Mouse (Mus musculus) kidney, embryonic 16.5 days (tissue): Measurements from ENCODE around the gene Schip1. TPM values are rescaled to one million over a fixed set of nuclear protein-coding genes. Genes with fewer than 3 reads are reported as not detected.

Source experiments
- ATAC-seq: fragments of 200-750 bp; cut with Nextera tagmentation; 2 replicates; pipeline ENCODE4 v1.8.0; 2017; ENCODE audit warnings: moderate TSS enrichment; ENCODE audit not compliant: low FRiP score, low TSS enrichment
- H3K27ac ChIP-seq: fragments of 300-500 bp; sonication (generic); 2 replicates; pipeline ENCODE4 v1.5.1; 2014; ENCODE audit warnings: low read length
- H3K27me3 ChIP-seq: fragments of 300-500 bp; sonication (generic); 2 replicates; pipeline ENCODE4 v1.6.1; 2014; ENCODE audit warnings: low read length, control low read depth, mixed read lengths; ENCODE audit not compliant: insufficient read depth
- H3K36me3 ChIP-seq: fragments of 300-500 bp; sonication (generic); 2 replicates; pipeline ENCODE4 v1.6.1; 2014; ENCODE audit warnings: low read length, control low read depth, mixed read lengths; ENCODE audit not compliant: insufficient read depth
- H3K4me1 ChIP-seq: fragments of 300-500 bp; sonication (generic); 2 replicates; pipeline ENCODE4 v1.6.1; 2014; ENCODE audit warnings: low read length, control low read depth, mixed read lengths; ENCODE audit not compliant: insufficient read depth
- H3K4me2 ChIP-seq: fragments of 300-500 bp; sonication (generic); replicated peaks from 2 replicates; pipeline ENCODE4 v1.6.1; 2014; ENCODE audit warnings: low read depth, low read length
- H3K4me3 ChIP-seq: fragments of 300-500 bp; sonication (generic); 2 replicates; pipeline ENCODE4 v1.5.1; 2014; ENCODE audit warnings: mild to moderate bottlenecking, low read length
- H3K9ac ChIP-seq: fragments of 300-500 bp; sonication (generic); replicated peaks from 2 replicates; pipeline ENCODE4 v1.6.1; 2014; ENCODE audit warnings: low read length
- H3K9me3 ChIP-seq: fragments of 300-500 bp; sonication (generic); 2 replicates; pipeline ENCODE4 v1.6.1; 2016; ENCODE audit warnings: low read length, control low read depth
- WGBS: fragments of 180-500 bp; shearing (Covaris S2); extraction: QIAGEN DNeasy Blood & Tissue Kit; methylation state at CpG from one replicate; pipeline ENCODE4 v1.1.7; 2014; 5-methylcytosine and 5-hydroxymethylcytosine counted together
- polyA plus RNA-seq: library from polyadenylated mRNA; unstranded; fragments of >200 nt; fragmentation: Nextera tagmentation; extraction: Ambion mirVana; gene quantifications from 2 replicates; pipeline ENCODE4 v1.2.1, GENCODE M21; 2015

Schip1 gene
- polyA plus RNA-seq, 1 experiment from 2014 or later = 48.9 TPM

- Histone ChIP-seq H3K36me3 (no peaks in the 10 kb centered on the region), H3K4me2 (no peak overlapping the region), H3K27me3 (no peaks in the 10 kb centered on the region), H3K9ac (no peak overlapping the region), H3K9me3 (no peaks in the 10 kb centered on the region), H3K27ac (no peak overlapping the region), H3K4me1 (peaks cover 6% of the 10 kb centered on the region; the same call in 1 of the 2 replicates), H3K4me3 (no peak overlapping the region)
- no peak for ATAC-seq
- WGBS = 61% methylated on average over 10 of the region's 10 CpGs
These were observed 539.9 kb downstream of the Schip1 start for GRCm38 (mm10) chr3:68604467-68604866.

- ATAC-seq = no peak
- Histone ChIP-seq H3K4me2 (no peak overlapping the region), H3K4me3 (no peak overlapping the region), H3K9ac (no peak overlapping the region), H3K4me1 (peaks cover 6% of the 10 kb centered on the region), H3K36me3 (no peaks in the 10 kb centered on the region), H3K27me3 (no peaks in the 10 kb centered on the region), H3K9me3 (no peaks in the 10 kb centered on the region), H3K27ac (no peak overlapping the region)
- WGBS = 85% methylated on average over 10 of the region's 10 CpGs
These were observed 540.4 kb downstream of the Schip1 start for GRCm38 (mm10) chr3:68604962-68605361.

GRCm38 (mm10) chr3:68605942-68606603 is 541.5 kb downstream of the Schip1 start:
- Histone ChIP-seq H3K9me3 (no peaks in the 10 kb centered on the region), H3K4me3 (no peak overlapping the region), H3K27me3 (no peaks in the 10 kb centered on the region), H3K9ac (no peak overlapping the region), H3K4me2 (no peak overlapping the region), H3K27ac (no peak overlapping the region), H3K36me3 (no peaks in the 10 kb centered on the region), H3K4me1 (peaks cover 10% of the 10 kb centered on the region)
- ATAC-seq = no peak
- 81% methylated on average over 7 of the region's 7 CpGs for WGBS

- Histone ChIP-seq H3K27ac (no peak overlapping the region), H3K4me3 (no peak overlapping the region), H3K4me1 (peaks cover 12% of the 10 kb centered on the region), H3K36me3 (no peaks in the 10 kb centered on the region), H3K9ac (no peak overlapping the region), H3K9me3 (no peaks in the 10 kb centered on the region), H3K4me2 (no peak overlapping the region), H3K27me3 (no peaks in the 10 kb centered on the region)
- no peak for ATAC-seq
- 88% methylated on average over 8 of the region's 8 CpGs for WGBS
These were observed 542.1 kb downstream of the Schip1 start for GRCm38 (mm10) chr3:68606730-68607129.

GRCm38 (mm10) chr3:68607336-68607735 is 542.7 kb downstream of the Schip1 start:
- Histone ChIP-seq H3K9ac (no peak overlapping the region), H3K4me3 (no peak overlapping the region), H3K27ac (no peak overlapping the region), H3K27me3 (no peaks in the 10 kb centered on the region), H3K4me1 (peaks cover 12% of the 10 kb centered on the region), H3K36me3 (no peaks in the 10 kb centered on the region), H3K9me3 (no peaks in the 10 kb centered on the region), H3K4me2 (no peak overlapping the region)
- no peak for ATAC-seq
- 86% methylated on average over 8 of the region's 8 CpGs for WGBS

GRCm38 (mm10) chr3:68608848-68609497 is 544.4 kb downstream of the Schip1 start:
- WGBS = 71% methylated on average over 19 of the region's 19 CpGs
- H3K27me3 ChIP-seq = no peaks in the 10 kb centered on the region
- H3K4me3 ChIP-seq = no peak overlapping the region
- no peak overlapping the region for H3K27ac ChIP-seq
- no peak overlapping the region for H3K4me2 ChIP-seq
- H3K4me1 ChIP-seq = peaks cover 12% of the 10 kb centered on the region
- H3K9me3 ChIP-seq = no peaks in the 10 kb centered on the region
- H3K9ac ChIP-seq = no peak overlapping the region
- H3K36me3 ChIP-seq = no peaks in the 10 kb centered on the region
- 0 out of 2 replicates have a peak, but pooled peaks have one; percentile 29 for ATAC-seq

- Histone ChIP-seq H3K4me3 (no peak overlapping the region), H3K9me3 (no peaks in the 10 kb centered on the region), H3K27ac (no peak overlapping the region), H3K4me2 (no peak overlapping the region), H3K4me1 (peaks cover 12% of the 10 kb centered on the region), H3K9ac (0 out of 2 replicates have a peak overlapping the region, but pooled peaks have one; percentile 26), H3K27me3 (no peaks in the 10 kb centered on the region), H3K36me3 (no peaks in the 10 kb centered on the region)
- ATAC-seq = no peak
- 49% methylated on average over 6 of the region's 6 CpGs for WGBS
These were observed 545.4 kb downstream of the Schip1 start for GRCm38 (mm10) chr3:68610011-68610410.

GRCm38 (mm10) chr3:68610598-68611261 is 546.1 kb downstream of the Schip1 start:
- WGBS = 40% methylated on average over 11 of the region's 11 CpGs

GRCm38 (mm10) chr3:68615042-68615810 is 550.6 kb downstream of the Schip1 start:
- H3K36me3 ChIP-seq = no peaks in the 10 kb centered on the region
- no peak overlapping the region for H3K4me2 ChIP-seq
- no peaks in the 10 kb centered on the region for H3K27me3 ChIP-seq
- H3K4me1 ChIP-seq = peaks cover 12% of the 10 kb centered on the region
- WGBS = 72% methylated on average over 10 of the region's 10 CpGs
- no peaks in the 10 kb centered on the region for H3K9me3 ChIP-seq
- no peak overlapping the region for H3K9ac ChIP-seq
- no peak overlapping the region for H3K4me3 ChIP-seq
- ATAC-seq = no peak
- H3K27ac ChIP-seq = no peak overlapping the region

More at GRCm38 (mm10) chr3:68610598-68611261, 546.1 kb downstream of the Schip1 start:
- peak overlapping the region; percentile 62 for H3K27ac ChIP-seq
- no peaks in the 10 kb centered on the region for H3K36me3 ChIP-seq
- no peak overlapping the region for H3K4me2 ChIP-seq
- peaks cover 12% of the 10 kb centered on the region for H3K4me1 ChIP-seq
- H3K9me3 ChIP-seq = no peaks in the 10 kb centered on the region
- no peaks in the 10 kb centered on the region for H3K27me3 ChIP-seq
- H3K9ac ChIP-seq = no peak overlapping the region
- no peak overlapping the region for H3K4me3 ChIP-seq
- peak; percentile 63; the same call in 1 of the 2 replicates for ATAC-seq
